Mouse (Mus musculus): ENCODE data around the gene Ces1f. TPM values are rescaled to one million over a fixed set of nuclear protein-coding genes. Genes with fewer than 3 reads are reported as not detected.

Ces1f gene
- polyA plus RNA-seq, 1 experiment, result not detected

GRCm38 (mm10) chr8:93211091-93211490 lies 68.5 kb downstream of the Ces1f start:
- Histone ChIP-seq H3ac (ENCODE audit: control insufficient read depth, insufficient read length, low read depth) (no peak overlapping the region), H3K36me3 (ENCODE audit: control insufficient read depth, insufficient read depth) (no peaks in the 10 kb centered on the region), H3K4me3 (ENCODE audit: insufficient read depth, poor library complexity, severe bottlenecking) (no peak overlapping the region), H3K79me3 (ENCODE audit: low read depth) (no peaks in the 10 kb centered on the region), H3K79me2 (ENCODE audit: control insufficient read depth, insufficient read depth) (no peaks in the 10 kb centered on the region), H3K27me3 (ENCODE audit: control insufficient read depth, insufficient read depth, insufficient read length) (no peaks in the 10 kb centered on the region)
- no peak for TF ChIP-seq FOSL1 (IDR thresholded peaks at IDR 0.05; ENCODE audit: insufficient read depth, low read length, poor library complexity, severe bottlenecking)
- no peak for TF ChIP-seq MYOG (IDR thresholded peaks at IDR 0.05; ENCODE audit: control insufficient read depth, extremely low read depth, insufficient read length)

Other genes starting within 250 kb of the Ces1f start
- 0.01 TPM for gene Ces1a, start 231.6 kb downstream of the Ces1f start, polyA plus RNA-seq (2012; fragmentation: generic; extraction: Trizol)
- gene Ces1b, start 199.7 kb downstream of the Ces1f start, polyA plus RNA-seq (2012; fragmentation: generic; extraction: Trizol), result not detected
- not detected for gene Ces1c, start 148.5 kb downstream of the Ces1f start, polyA plus RNA-seq (2012; fragmentation: generic; extraction: Trizol)
- gene Ces1d, start 81.9 kb downstream of the Ces1f start, polyA plus RNA-seq (2012; fragmentation: generic; extraction: Trizol), result not detected
- not detected for gene Ces1e, start 50.1 kb downstream of the Ces1f start, polyA plus RNA-seq (2012; fragmentation: generic; extraction: Trizol)
- not detected for gene Ces1g, start 57.6 kb upstream of the Ces1f start, polyA plus RNA-seq (2012; fragmentation: generic; extraction: Trizol)
- gene Ces1h, start 100.0 kb upstream of the Ces1f start, polyA plus RNA-seq (2012; fragmentation: generic; extraction: Trizol), result not detected